Mouse (Mus musculus) small intestine, adult 10 weeks (tissue): Measurements from ENCODE around the gene Cdc42ep1. TPM values are rescaled to one million over a fixed set of nuclear protein-coding genes. Genes with fewer than 3 reads are reported as not detected.

ENCODE experiments used
- polyA plus RNA-seq: library from polyadenylated mRNA; stranded (reverse); fragments of 350-450 nt; fragmentation: Illumina TruSeq; extraction: RNeasy Lipid Tissue Mini Kit (QIAGEN cat#74804); gene quantifications from one replicate; pipeline ENCODE4 v1.2.3, GENCODE M21; 2014; ENCODE audit warnings: low replicate concordance

The Cdc42ep1 gene
- not detected for polyA plus RNA-seq

GRCm38 (mm10) chr15:78842371-78843163 lies at the start of gene Cdc42ep1:
Gene Cdc42ep1, plus strand, starts transcription at chr15:78842624.

GRCm38 (mm10) chr15:78802776-78803391 lies 39.5 kb upstream of the Cdc42ep1 start, which contains the start of gene Card10:
Gene Card10, minus strand, starts transcription at chr15:78803042.

DNA sequence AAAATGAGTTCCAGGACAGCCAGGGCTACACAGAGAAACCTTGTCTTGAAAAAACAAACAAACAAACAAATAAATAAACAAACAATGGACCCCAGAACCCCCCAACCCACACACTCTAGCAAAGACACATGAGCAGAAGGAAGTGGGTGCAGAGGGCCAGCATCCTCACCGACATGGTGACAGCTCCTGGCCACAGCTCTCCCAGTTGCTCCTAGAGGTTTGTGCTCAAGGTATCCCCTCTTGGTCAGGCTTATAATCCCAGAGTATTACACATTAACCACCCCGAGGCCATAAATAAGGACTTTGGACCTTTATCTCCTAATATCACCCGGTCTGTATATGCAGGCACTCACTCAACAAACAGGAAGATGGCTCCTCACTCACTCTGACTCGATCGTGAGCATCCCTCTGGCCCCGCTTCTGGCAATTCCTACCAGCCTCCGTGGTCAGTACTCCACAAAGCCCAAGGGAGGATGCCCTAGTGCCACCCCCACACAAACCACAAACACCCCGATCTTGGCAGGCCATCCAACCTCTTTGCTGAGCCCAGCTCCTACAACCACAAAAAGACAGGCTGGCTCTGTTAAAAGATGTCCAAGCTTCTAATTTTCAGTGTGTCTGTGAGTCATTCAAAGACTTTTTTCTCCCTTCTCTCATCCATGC lies 13.0 kb downstream of the Cdc42ep1 start, which contains the start of gene Lgals2:
Gene Lgals2 (minus strand): TSS at position 227 of the 663 bp plus-strand sequence.

DNA sequence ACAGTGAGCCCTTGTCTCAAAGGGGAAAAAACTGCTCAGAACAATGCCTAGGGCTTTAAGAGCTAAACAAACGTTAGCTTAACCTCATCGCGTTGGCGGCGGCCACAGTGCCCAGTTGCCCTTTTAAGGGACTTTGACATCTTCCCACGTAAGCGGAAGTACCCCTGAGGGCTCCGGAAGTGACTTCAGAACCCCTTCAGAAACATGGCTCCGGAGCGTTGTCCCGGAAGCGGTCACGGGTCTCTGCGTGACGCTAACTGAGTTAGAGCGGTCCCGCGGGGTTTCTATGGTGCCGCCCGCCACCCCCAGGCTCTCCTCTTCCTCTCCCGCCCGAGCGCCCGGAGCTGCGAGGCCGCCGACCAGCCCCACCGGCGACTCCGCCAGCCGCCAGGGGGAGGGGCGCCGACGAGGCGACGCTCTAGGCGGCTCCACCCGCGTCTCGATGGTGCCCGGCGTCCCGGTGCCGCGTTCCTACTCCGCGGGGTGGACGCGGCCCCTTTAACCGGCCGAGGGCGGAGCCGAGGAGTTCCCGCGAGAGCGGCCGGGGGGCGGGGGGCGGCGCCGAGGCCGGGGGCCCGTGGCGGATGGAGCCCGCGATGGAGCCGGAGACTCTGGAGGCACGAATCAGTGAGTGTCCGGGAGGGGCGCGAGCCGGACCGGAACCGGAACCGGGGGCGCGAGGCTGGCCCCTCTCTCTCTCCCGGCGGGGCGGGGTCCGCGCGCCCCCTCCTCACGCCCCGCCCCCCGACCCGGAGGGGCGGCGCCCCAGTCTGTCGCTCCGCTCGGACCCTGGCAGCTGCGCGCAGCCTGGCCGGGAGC lies 34.8 kb downstream of the Cdc42ep1 start, which contains the start of gene Gga1:
Gene Gga1 (plus strand): TSS at position 200 of the 819 bp plus-strand sequence.

DNA sequence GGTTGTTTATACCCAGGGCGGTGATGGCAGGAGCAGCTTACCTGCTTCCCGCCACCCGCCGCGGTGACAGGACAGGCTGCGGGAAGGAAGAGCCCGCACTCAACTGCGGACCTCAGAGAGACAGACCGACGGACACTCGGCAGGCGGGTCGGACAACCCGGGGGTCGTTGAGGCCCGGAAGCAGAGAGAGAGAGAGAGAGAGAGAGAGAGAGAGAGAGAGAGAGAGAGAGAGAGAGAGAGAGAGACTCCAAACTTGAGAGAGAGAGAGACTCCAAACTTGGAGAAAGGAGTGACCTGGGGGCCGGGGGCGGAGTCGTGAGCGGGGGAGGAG lies 57.0 kb downstream of the Cdc42ep1 start, which contains the start of gene Gm49510:
Gene Gm49510 (plus strand): TSS at position 259 of the 331 bp plus-strand sequence.

GRCm38 (mm10) chr15:78899740-78900584 lies 57.5 kb downstream of the Cdc42ep1 start, which contains the start of gene Sh3bp1:
Gene Sh3bp1, plus strand, starts transcription at chr15:78899768.

Other genes starting within 250 kb of the Cdc42ep1 start
- 1.2 TPM for gene Cyth4, start 245.6 kb upstream of the Cdc42ep1 start, polyA plus RNA-seq
- not detected for gene Elfn2, start 123.9 kb upstream of the Cdc42ep1 start, polyA plus RNA-seq
- 0.63 TPM for gene Mfng, start 69.1 kb upstream of the Cdc42ep1 start, polyA plus RNA-seq
- 0.37 TPM for gene Card10, start 39.6 kb upstream of the Cdc42ep1 start, polyA plus RNA-seq
- gene Lgals2, start 12.9 kb downstream of the Cdc42ep1 start, polyA plus RNA-seq = 283 TPM
- not detected for gene Gga1, start 34.6 kb downstream of the Cdc42ep1 start, polyA plus RNA-seq
- not detected for gene Gm49510, start 57.0 kb downstream of the Cdc42ep1 start, polyA plus RNA-seq
- 1.9 TPM for gene Sh3bp1, start 57.1 kb downstream of the Cdc42ep1 start, polyA plus RNA-seq
- gene Pdxp, start 71.3 kb downstream of the Cdc42ep1 start, polyA plus RNA-seq = 0.22 TPM
- gene Lgals1, start 84.1 kb downstream of the Cdc42ep1 start, polyA plus RNA-seq = not detected
- 1.3 TPM for gene Nol12, start 92.3 kb downstream of the Cdc42ep1 start, polyA plus RNA-seq
- 1.0 TPM for gene Triobp, start 105.1 kb downstream of the Cdc42ep1 start, polyA plus RNA-seq
- 171 TPM for gene H1f0, start 185.8 kb downstream of the Cdc42ep1 start, polyA plus RNA-seq
- gene Galr3, start 199.3 kb downstream of the Cdc42ep1 start, polyA plus RNA-seq = not detected
- gene Ankrd54, start 220.3 kb downstream of the Cdc42ep1 start, polyA plus RNA-seq = 1.9 TPM
- 47.0 TPM for gene Eif3l, start 232.6 kb downstream of the Cdc42ep1 start, polyA plus RNA-seq